Mouse (Mus musculus): Measurements from ENCODE around the gene Cd163. TPM values are rescaled to one million over a fixed set of nuclear protein-coding genes. Genes with fewer than 3 reads are reported as not detected.
A peak's percentile ranks its signal among the peaks of the same experiment; 100 is the strongest.
"Not testable (repeated sequence)": the region's sequence is repeated elsewhere in the genome, so short reads cannot be mapped to it uniquely, and the experiment has no call there.

Cd163 gene
- not detected in 2 replicates for polyA plus RNA-seq (2016; fragmentation: Nextera tagmentation; extraction: Ambion mirVana)

DNA sequence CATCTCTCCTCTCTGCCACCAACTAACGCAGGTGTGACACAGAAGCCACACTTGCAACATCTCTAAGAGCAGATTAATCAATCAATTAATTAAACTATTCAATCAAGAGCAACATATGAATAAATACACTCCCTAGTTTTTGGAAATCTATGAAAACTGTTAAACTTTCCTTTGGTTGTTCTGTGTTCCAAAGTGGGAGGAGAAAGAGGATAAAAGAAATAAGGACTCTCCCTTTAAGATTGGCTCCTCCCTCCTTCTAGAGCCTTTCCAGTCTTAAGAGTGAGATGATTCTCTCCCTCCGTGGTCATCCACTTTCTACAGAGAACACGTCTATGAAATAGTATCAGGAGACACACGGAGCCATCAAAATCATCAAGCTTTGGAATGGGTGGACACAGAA, at the start of gene Cd163:
Cd163 (plus strand) TSS at position 301 of the 400 bp plus-strand sequence.
- H3K4me3 ChIP-seq = no peak within 1 kb of the TSS
- no peak within 1 kb of the TSS for H3K27ac ChIP-seq
- H3K4me1 ChIP-seq (replicated peaks) = no peaks in the 10 kb centered on the region
- DNase-seq (ENCODE audit: low spot score) = no peak
- H3K36me3 ChIP-seq = no peaks in the 10 kb centered on the region
- WGBS = 93% methylated on average over 4 of the region's 4 CpGs
- no peaks in the 10 kb centered on the region for H3K9me3 ChIP-seq
- no peaks in the 10 kb centered on the region for H3K27me3 ChIP-seq (ENCODE audit: insufficient read depth, poor library complexity, severe bottlenecking)

DNA sequence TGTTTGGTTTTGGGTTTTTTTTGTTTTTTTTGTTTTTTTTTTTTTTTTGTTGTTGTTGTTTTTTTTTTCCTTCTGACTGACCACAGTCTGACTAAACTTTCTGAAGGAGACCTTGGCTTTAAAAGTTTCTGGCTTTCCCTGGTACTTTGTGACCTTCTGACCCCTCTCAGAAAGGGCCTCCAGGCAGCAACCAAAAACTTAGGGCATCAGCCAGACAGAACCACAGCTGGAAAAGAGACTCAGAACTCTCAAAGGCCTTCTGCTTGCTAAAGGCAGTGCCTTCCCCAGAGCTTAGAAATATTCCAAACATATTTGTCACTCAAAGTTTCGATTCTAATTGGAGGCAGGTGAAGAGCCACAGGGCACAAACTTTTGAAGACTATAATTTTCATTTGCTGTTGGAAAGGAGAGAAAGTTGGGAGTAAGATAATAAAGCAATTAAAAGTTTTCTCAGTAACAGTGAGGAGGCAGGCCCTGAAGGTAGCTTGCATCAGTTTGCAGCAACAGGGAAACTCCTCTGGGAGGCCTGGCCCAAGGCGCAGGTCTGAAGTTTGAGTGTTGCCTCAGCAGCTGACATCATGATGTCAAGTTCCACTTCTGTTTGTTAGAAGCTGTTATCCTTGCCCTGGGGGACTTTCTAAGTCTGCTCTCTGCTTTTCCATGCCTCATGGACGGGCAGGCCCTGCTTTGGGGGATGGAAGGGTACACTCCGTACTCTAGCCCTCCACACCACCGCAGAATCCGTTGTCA, 48.6 kb upstream of the Cd163 start:
- Histone ChIP-seq H3K4me1 (replicated peaks) (no peaks in the 10 kb centered on the region), H3K9me3 (no peaks in the 10 kb centered on the region), H3K4me3 (no peak overlapping the region), H3K27me3 (ENCODE audit: insufficient read depth, poor library complexity, severe bottlenecking) (no peaks in the 10 kb centered on the region), H3K36me3 (no peaks in the 10 kb centered on the region), H3K27ac (no peak overlapping the region)
- peak; percentile 15 for DNase-seq (ENCODE audit: low spot score)
- WGBS = 49% methylated on average over 6 of the region's 6 CpGs

DNA sequence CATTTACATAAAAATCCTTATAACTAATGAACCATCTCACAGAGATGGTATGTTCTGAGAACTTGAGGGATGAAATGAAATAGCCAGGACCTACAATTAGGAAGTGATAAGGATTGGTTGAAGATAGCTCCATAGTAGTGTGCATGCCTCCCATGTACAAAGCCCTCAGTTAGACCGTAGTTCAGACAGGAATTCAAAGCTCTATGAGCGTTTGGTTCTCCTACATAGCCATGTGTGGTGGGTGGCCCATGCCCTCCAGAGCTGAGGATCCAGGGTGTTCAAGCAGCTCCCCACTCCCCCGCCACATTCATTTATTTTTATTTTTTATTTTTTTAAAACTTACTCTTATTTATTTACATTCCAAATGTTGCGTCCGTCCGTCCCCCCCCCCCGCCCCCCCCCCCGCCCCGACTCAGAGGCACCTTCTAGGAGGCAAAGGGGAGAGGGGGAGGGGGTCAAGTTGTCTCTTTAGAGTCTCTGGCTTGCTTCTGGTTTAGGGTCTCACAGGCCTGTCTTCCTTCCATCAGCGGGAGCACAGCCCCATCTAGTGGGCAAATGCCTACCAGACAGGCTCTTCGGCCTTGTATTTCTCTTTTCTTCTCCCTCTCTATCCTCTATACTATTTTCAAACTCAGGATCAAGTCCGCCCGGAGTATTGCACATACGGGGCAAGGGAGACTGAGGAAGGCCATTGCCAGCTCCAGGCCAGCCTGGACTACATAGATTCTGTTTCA, 44.1 kb upstream of the Cd163 start:
- Histone ChIP-seq H3K9me3 (no peaks in the 10 kb centered on the region), H3K4me1 (replicated peaks) (no peaks in the 10 kb centered on the region), H3K4me3 (no peak overlapping the region), H3K27me3 (ENCODE audit: insufficient read depth, poor library complexity, severe bottlenecking) (no peaks in the 10 kb centered on the region), H3K36me3 (no peaks in the 10 kb centered on the region), H3K27ac (no peak overlapping the region)
- WGBS = 22% methylated on average over 14 of the region's 14 CpGs
- DNase-seq (ENCODE audit: low spot score) = peak; percentile 82

DNA sequence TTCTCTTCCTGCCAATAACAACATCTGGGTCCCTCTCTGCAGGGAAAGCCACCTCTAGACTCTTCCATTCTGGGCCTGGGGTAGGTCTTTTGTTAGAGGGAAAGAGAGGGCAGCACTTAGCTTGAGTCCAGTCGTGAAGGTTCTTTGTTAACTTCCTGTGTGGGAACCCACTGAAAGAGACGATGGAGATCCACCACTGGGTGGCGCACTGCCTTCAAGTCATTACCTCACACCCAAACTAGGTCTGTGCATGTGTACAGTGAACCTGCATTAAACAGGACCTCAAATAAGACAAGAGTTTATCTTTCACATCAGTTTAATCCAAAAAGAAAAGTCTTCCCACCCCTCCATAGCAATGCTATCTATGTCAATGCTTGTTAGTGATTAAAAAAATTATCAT, 41.8 kb upstream of the Cd163 start:
- no peak overlapping the region for H3K27ac ChIP-seq
- peak; percentile 65 for DNase-seq (ENCODE audit: low spot score)
- H3K4me1 ChIP-seq (replicated peaks) = no peaks in the 10 kb centered on the region
- no peak overlapping the region for H3K4me3 ChIP-seq
- H3K9me3 ChIP-seq = no peaks in the 10 kb centered on the region
- 4% methylated on average over 3 of the region's 3 CpGs for WGBS
- H3K36me3 ChIP-seq = no peaks in the 10 kb centered on the region
- H3K27me3 ChIP-seq (ENCODE audit: insufficient read depth, poor library complexity, severe bottlenecking) = no peaks in the 10 kb centered on the region

DNA sequence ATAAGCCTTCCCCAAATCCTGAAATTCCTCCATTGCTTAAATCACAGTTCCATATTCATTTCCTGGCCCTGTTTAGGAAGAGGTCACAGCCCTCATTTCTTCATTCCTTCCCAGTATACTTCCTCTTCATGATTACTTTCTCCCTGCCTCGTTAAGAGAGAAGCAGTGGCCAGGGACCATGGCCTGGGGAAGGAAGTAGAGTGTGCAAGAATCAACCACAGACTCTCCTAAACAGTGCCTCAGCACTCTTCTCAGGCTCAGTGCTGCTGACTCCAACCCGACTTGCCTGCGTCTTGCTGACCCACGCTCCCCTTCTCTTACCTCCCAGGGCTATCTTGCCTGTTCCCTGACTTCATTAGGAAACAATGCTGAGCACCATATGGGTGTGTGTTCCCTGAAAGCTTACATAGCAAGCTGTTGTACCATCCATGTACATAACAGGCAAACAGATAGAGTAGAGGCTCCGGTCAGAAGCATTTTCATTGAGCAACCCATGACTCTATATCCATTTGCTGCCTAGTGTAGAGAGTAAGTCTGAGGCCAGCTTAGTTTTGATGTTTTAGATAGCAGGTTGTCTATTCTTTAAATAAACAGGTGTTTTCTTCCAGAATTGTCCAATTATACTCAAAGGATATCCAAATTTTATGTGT, 31.1 kb upstream of the Cd163 start:
- DNase-seq (ENCODE audit: low spot score) = no peak
- Histone ChIP-seq H3K4me1 (replicated peaks) (no peaks in the 10 kb centered on the region), H3K27me3 (ENCODE audit: insufficient read depth, poor library complexity, severe bottlenecking) (no peaks in the 10 kb centered on the region), H3K9me3 (no peaks in the 10 kb centered on the region), H3K4me3 (no peak overlapping the region), H3K36me3 (no peaks in the 10 kb centered on the region), H3K27ac (no peak overlapping the region)
- 84% methylated on average over 5 of the region's 5 CpGs for WGBS

DNA sequence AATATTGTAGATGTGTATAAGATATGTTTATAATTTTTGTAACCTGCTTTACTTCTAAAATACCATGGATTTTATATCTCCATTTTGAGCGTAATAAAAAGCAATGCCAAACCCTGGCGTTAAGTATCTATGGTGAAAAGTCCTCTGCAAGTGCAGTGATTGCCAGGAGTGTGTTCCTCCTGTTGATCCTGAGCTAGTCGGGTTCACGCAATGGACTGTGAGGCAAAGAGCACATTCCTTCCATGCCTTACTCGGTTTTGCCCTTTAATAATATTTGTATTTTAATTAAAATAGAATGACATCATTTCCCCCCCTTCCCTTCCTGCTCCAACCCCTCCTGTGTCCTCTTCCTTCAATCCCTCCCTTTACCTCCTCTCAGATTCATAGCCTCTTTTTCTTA, 26.8 kb upstream of the Cd163 start:
- Histone ChIP-seq H3K27ac (no peak overlapping the region), H3K4me3 (no peak overlapping the region), H3K36me3 (no peaks in the 10 kb centered on the region), H3K27me3 (ENCODE audit: insufficient read depth, poor library complexity, severe bottlenecking) (no peaks in the 10 kb centered on the region), H3K9me3 (no peaks in the 10 kb centered on the region), H3K4me1 (replicated peaks) (no peaks in the 10 kb centered on the region)
- no peak for DNase-seq (ENCODE audit: low spot score)
- WGBS = 87% methylated on average over 5 of the region's 5 CpGs

DNA sequence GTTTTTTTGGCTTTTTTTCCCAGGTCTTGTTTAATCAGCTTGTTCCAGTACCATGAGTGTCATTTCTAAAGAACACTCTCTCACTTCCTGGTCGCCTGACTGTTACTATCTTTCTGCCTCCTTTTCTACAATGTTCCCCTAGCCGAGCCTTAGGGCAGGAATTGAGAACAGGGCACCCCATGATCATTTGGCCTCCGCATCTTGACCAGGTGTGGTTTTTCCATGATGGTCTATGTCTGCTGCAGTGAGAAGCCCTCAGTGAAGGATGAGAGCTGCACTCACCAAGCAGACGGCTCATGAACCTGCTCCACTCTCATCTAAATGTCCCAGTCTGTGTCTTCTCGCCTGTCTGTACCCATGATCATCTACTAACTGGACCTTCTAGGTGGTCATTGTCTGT, 26.2 kb upstream of the Cd163 start:
- 86% methylated on average over 5 of the region's 5 CpGs for WGBS
- H3K4me3 ChIP-seq = no peak overlapping the region
- no peaks in the 10 kb centered on the region for H3K4me1 ChIP-seq (replicated peaks)

DNA sequence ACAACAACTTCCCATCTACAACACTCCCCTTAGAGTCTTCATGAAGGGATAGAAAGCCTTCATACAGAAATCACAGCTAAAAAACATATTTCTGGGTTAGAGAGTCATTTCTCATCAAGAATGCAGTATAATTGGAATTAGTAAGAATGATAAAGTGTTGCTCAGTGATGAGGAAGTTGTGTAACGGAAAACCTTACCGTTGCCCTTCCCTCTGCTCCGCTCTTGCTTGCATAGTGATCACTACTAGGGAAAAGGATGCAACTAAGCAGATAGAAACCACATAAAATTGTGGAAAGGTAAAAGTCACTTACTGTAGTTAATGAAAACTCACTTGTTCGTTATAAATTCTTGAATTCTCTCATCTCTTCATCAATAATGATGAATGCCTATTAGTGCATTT, 21.7 kb upstream of the Cd163 start:
- Histone ChIP-seq H3K9me3 (0 out of 2 replicates have a peak, but pooled peaks cover 3% of the 10 kb centered on the region), H3K4me1 (replicated peaks) (no peaks in the 10 kb centered on the region), H3K4me3 (no peak overlapping the region), H3K27me3 (ENCODE audit: insufficient read depth, poor library complexity, severe bottlenecking) (no peaks in the 10 kb centered on the region), H3K27ac (no peak overlapping the region), H3K36me3 (no peaks in the 10 kb centered on the region)
- WGBS = 93% methylated on average over 4 of the region's 4 CpGs
- DNase-seq (ENCODE audit: low spot score) = no peak

More for the DNA sequence above, 26.2 kb upstream of the Cd163 start:
- no peaks in the 10 kb centered on the region for H3K9me3 ChIP-seq
- no peak overlapping the region for H3K27ac ChIP-seq
- no peaks in the 10 kb centered on the region for H3K36me3 ChIP-seq
- no peak for DNase-seq (ENCODE audit: low spot score)
- no peaks in the 10 kb centered on the region for H3K27me3 ChIP-seq (ENCODE audit: insufficient read depth, poor library complexity, severe bottlenecking)

DNA sequence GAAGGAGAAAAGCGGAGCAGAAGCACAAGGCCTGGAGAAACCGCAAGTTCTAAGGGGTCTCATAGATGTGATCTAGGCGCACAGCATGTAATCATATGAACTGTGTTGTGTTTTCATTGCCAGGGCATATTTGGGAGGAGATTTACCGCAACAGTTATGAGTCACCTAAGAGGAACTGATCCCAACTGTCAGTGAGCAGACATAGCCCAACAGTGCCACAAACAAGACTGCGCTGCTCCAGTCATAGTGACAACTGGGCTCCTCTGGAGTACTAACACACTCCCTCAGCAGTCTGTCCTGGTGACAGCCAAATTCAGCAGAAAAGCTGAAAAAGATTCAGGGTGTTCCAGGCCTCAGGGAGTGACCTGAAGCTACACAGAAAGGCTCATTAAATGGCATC, 7.1 kb upstream of the Cd163 start:
- not testable (repeated sequence) for DNase-seq (ENCODE audit: low spot score); H3K9me3 ChIP-seq; H3K4me3 ChIP-seq; H3K27ac ChIP-seq; H3K4me1 ChIP-seq (replicated peaks); H3K27me3 ChIP-seq (ENCODE audit: insufficient read depth, poor library complexity, severe bottlenecking); H3K36me3 ChIP-seq
- WGBS = 96% methylated on average over 5 of the region's 5 CpGs

DNA sequence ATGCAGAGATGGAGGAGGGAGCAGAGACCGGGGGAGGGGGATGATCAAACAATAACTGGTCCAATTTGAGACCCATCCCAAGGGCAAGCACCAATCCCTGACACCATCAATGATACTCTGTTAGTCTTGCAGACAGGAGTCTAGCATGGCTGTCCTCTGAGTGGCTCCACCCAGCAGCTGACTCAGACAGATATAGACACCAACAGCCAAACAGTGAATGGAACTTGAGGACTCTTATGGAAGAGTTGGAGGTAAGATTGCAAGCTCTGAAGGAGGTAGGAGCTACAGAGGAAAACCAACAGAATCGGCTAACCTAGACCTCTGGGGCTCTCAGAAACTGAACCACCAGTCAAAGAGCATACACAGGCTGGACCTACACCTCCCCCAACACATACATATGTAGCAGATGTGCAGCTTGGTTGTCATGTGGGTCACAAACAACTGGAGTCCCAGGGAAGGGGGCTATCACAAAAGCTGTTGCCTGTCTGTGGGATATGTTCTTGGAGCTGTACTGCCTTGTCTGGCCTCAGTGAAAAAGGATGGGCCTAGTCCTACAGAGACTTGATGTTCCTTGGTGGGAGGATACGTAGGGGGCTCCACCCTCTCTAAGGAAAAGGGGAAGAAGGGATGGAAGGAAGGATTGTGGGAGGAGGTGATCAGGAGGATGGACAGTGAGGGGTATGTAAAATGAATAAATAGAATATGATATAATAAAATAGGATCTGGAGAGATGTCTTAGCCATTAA, 2.8 kb upstream of the Cd163 start:
- Histone ChIP-seq H3K4me1 (replicated peaks) (no peaks in the 10 kb centered on the region), H3K36me3 (no peaks in the 10 kb centered on the region), H3K4me3 (no peak overlapping the region), H3K9me3 (no peaks in the 10 kb centered on the region), H3K27ac (no peak overlapping the region), H3K27me3 (ENCODE audit: insufficient read depth, poor library complexity, severe bottlenecking) (no peaks in the 10 kb centered on the region)
- WGBS = 81% methylated on average over 3 of the region's 3 CpGs
- DNase-seq (ENCODE audit: low spot score) = no peak

DNA sequence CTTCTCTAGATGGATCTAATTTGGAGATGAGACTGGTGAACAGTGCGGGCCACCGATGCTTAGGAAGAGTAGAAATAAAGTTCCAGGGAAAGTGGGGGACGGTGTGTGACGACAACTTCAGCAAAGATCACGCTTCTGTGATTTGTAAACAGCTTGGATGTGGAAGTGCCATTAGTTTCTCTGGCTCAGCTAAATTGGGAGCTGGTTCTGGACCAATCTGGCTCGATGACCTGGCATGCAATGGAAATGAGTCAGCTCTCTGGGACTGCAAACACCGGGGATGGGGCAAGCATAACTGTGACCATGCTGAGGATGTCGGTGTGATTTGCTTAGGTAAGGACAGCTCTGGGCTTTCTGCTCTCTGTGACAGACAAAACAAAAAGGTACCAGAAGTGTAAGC, 4.5 kb downstream of the Cd163 start:
- no peaks in the 10 kb centered on the region for H3K27me3 ChIP-seq (ENCODE audit: insufficient read depth, poor library complexity, severe bottlenecking)
- no peak overlapping the region for H3K27ac ChIP-seq
- no peaks in the 10 kb centered on the region for H3K36me3 ChIP-seq
- WGBS = 88% methylated on average over 8 of the region's 8 CpGs
- H3K4me3 ChIP-seq = no peak overlapping the region
- no peaks in the 10 kb centered on the region for H3K9me3 ChIP-seq
- no peaks in the 10 kb centered on the region for H3K4me1 ChIP-seq (replicated peaks)
- DNase-seq (ENCODE audit: low spot score) = no peak

DNA sequence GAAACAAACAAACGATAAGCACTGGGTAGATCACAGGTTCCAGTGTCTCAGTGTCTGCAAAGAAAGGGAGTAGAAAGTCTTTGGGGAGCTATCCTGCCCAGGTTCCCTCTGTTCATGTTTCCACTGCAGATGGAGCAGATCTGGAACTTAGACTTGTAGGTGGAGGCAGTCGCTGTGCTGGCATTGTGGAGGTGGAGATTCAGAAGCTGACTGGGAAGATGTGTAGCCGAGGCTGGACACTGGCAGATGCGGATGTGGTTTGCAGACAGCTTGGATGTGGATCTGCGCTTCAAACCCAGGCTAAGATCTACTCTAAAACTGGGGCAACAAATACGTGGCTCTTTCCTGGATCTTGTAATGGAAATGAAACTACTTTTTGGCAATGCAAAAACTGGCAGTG, 7.8 kb downstream of the Cd163 start:
- no peaks in the 10 kb centered on the region for H3K27me3 ChIP-seq (ENCODE audit: insufficient read depth, poor library complexity, severe bottlenecking)
- no peaks in the 10 kb centered on the region for H3K4me1 ChIP-seq (replicated peaks)
- no peaks in the 10 kb centered on the region for H3K36me3 ChIP-seq
- 88% methylated on average over 6 of the region's 6 CpGs for WGBS
- H3K4me3 ChIP-seq = no peak overlapping the region
- H3K27ac ChIP-seq = no peak overlapping the region
- no peaks in the 10 kb centered on the region for H3K9me3 ChIP-seq
- DNase-seq (ENCODE audit: low spot score) = no peak
